In the genomic region with DNA sequence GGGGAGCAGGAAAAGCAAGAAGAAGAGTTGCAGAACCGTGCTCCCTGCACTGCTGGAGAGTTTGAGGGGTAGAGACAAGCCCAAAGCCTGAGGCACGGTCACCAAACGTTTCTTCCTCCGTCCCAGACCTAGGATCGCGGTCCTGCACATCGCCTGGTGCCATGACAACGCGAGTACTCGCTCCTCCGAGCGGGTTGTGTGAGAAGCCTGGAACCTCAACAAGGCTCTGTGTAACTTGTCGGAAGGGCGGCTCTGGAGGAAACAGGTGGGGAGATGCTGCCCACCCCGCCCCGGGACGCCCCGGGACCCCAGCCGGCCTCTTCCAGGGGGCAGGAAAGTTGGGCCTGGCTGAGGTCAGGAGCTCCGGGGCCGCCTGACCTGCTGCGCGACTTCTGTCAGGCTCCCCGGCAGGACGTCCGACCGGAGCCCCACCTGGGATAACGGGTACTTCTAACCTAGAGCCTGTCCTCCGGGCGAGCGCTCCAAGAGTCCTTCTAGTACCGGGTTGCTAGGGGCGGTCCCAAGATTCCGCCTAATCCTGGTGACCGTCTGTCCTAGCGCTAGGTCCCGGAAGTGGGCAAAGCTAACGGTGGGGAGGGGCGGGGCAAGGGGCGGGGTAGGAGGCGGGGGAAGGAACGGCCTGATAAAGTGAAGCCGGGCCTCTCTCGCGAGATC, we compare ENCODE assay signal across 8 mouse cellular contexts. TPM values are rescaled to one million over a fixed set of nuclear protein-coding genes. Genes with fewer than 3 reads are reported as not detected.
DNase-seq lines count a peak whose midpoint lies in the region; ATAC-seq and TF ChIP-seq lines count a peak whose summit lies in the region.

Gene Styxl1, minus strand, starts transcription at position 590 of the 675 bp plus-strand sequence.

- H3K36me3 ChIP-seq in kidney, embryonic 14.5 days (ENCODE audit: control insufficient read depth, insufficient read depth, low read length), result peaks cover 15% of the 10 kb centered on the region
- H3K36me3 ChIP-seq in ES-E14 (ENCODE audit: control insufficient read depth, insufficient read depth, low read length, poor library complexity, severe bottlenecking), result peaks cover 18% of the 10 kb centered on the region
- peaks cover 31% of the 10 kb centered on the region for H3K36me3 ChIP-seq in embryonic facial prominence, embryonic 10.5 days (replicated peaks)
- H3K36me3 ChIP-seq in intestine, postnatal 0 days (ENCODE audit: control insufficient read depth, insufficient read depth), result 0 out of 2 replicates have a peak, but pooled peaks cover under 1% of the 10 kb centered on the region
- peaks cover 3% of the 10 kb centered on the region; the same call in 1 of the 2 replicates for H3K36me3 ChIP-seq in midbrain, postnatal 0 days (ENCODE audit: insufficient read depth, low read length)

- peak within 1 kb of the TSS; percentile 93 for H3K4me3 ChIP-seq in kidney, embryonic 14.5 days (ENCODE audit: low read length)
- peak within 1 kb of the TSS; percentile 70 to 98 for H3K4me3 ChIP-seq in ES-E14 (ENCODE audit: insufficient read depth in 1 of 2, low read depth in 1 of 2, low read length in 2 of 2, poor library complexity in 1 of 2, severe bottlenecking in 1 of 2)
- peak within 1 kb of the TSS; percentile 93 for H3K4me3 ChIP-seq in embryonic facial prominence, embryonic 10.5 days
- peak within 1 kb of the TSS; percentile 80 for H3K4me3 ChIP-seq in intestine, postnatal 0 days (ENCODE audit: low read depth, low read length)
- H3K4me3 ChIP-seq in midbrain, postnatal 0 days (ENCODE audit: low read depth, low read length), result peak within 1 kb of the TSS; percentile 74

- in situ Hi-C loops in ES-E14 (cut with MboI; ENCODE audit: low sequenced_read_pairs in 2 of 2, unreplicated experiment in 2 of 2), result no loop called here

- peaks cover 18% of the 10 kb centered on the region for H3K4me1 ChIP-seq in kidney, embryonic 14.5 days (ENCODE audit: control insufficient read depth, insufficient read depth, low read length)
- H3K4me1 ChIP-seq in ES-E14 (ENCODE audit: control insufficient read depth in 2 of 2, insufficient read depth in 2 of 2, low read length in 2 of 2, poor library complexity in 1 of 2), result peaks cover 2 to 5% of the 10 kb centered on the region in 2 experiments; a peak in 1 of 4 replicates
- peaks cover 34% of the 10 kb centered on the region for H3K4me1 ChIP-seq in embryonic facial prominence, embryonic 10.5 days
- H3K4me1 ChIP-seq in intestine, postnatal 0 days (replicated peaks; ENCODE audit: control insufficient read depth, insufficient read depth, low read length), result peaks cover 8% of the 10 kb centered on the region
- H3K4me1 ChIP-seq in midbrain, postnatal 0 days (ENCODE audit: insufficient read depth, low read length), result peaks cover 11% of the 10 kb centered on the region; the same call in 1 of the 2 replicates

- H3K27ac ChIP-seq in kidney, embryonic 14.5 days (ENCODE audit: low read depth, low read length), result peak within 1 kb of the TSS; percentile 95
- H3K27ac ChIP-seq in ES-E14 (ENCODE audit: insufficient read depth, low read depth, low read length, poor library complexity, severe bottlenecking), result peak within 1 kb of the TSS; percentile 88
- peak within 1 kb of the TSS; percentile 96 for H3K27ac ChIP-seq in embryonic facial prominence, embryonic 10.5 days (replicated peaks)
- peak within 1 kb of the TSS; percentile 97 for H3K27ac ChIP-seq in intestine, postnatal 0 days (ENCODE audit: low read depth, low read length)
- peak within 1 kb of the TSS; percentile 91 for H3K27ac ChIP-seq in midbrain, postnatal 0 days (ENCODE audit: low read depth, low read length)

- H3K27me3 ChIP-seq in kidney, embryonic 14.5 days (ENCODE audit: control insufficient read depth, insufficient read depth, low read length), result no peaks in the 10 kb centered on the region
- 0 out of 2 replicates have a peak, but pooled peaks cover 5% of the 10 kb centered on the region for H3K27me3 ChIP-seq in embryonic facial prominence, embryonic 10.5 days (replicated peaks; ENCODE audit: low read depth, poor library complexity, severe bottlenecking)
- H3K27me3 ChIP-seq in intestine, postnatal 0 days (replicated peaks; ENCODE audit: control insufficient read depth, insufficient read depth, low read length), result no peaks in the 10 kb centered on the region
- H3K27me3 ChIP-seq in midbrain, postnatal 0 days (ENCODE audit: insufficient read depth, low read length), result no peaks in the 10 kb centered on the region

- TF ChIP-seq CTCF in intestine, postnatal 0 days (IDR thresholded peaks at IDR 0.05; ENCODE audit: low read depth), result no peak
- no peak for TF ChIP-seq CTCF in midbrain, postnatal 0 days (IDR thresholded peaks at IDR 0.05)

- ATAC-seq in kidney, embryonic 14.5 days (ENCODE audit: low FRiP score, low TSS enrichment), result peak; percentile 93
- ATAC-seq in intestine, postnatal 0 days, result 0 out of 2 replicates have a peak, but pooled peaks have one; percentile 7
- ATAC-seq in midbrain, postnatal 0 days (ENCODE audit: low FRiP score), result peak; percentile 29

- peak within 1 kb of the TSS; percentile 96 for H3K9ac ChIP-seq in kidney, embryonic 14.5 days (ENCODE audit: low read depth, low read length)
- H3K9ac ChIP-seq in ES-E14 (ENCODE audit: insufficient read depth, low read depth, low read length, poor library complexity, severe bottlenecking), result peak within 1 kb of the TSS; percentile 100
- H3K9ac ChIP-seq in intestine, postnatal 0 days (ENCODE audit: low read depth, low read length), result peak within 1 kb of the TSS; percentile 88
- H3K9ac ChIP-seq in midbrain, postnatal 0 days (replicated peaks; ENCODE audit: low read length, poor library complexity, severe bottlenecking), result peak within 1 kb of the TSS; percentile 95

- no peaks in the 10 kb centered on the region for H3K9me3 ChIP-seq in kidney, embryonic 14.5 days (ENCODE audit: control insufficient read depth, low read length)
- H3K9me3 ChIP-seq in ES-E14 (ENCODE audit: control insufficient read depth, insufficient read depth, low read depth, low read length), result no peaks in the 10 kb centered on the region
- no peaks in the 10 kb centered on the region for H3K9me3 ChIP-seq in embryonic facial prominence, embryonic 10.5 days
- no peaks in the 10 kb centered on the region for H3K9me3 ChIP-seq in intestine, postnatal 0 days (ENCODE audit: control insufficient read depth)
- H3K9me3 ChIP-seq in midbrain, postnatal 0 days (ENCODE audit: low read length), result no peaks in the 10 kb centered on the region

- DNase-seq in kidney, postnatal 10 days, result no peak
- DNase-seq in ES-E14 (ENCODE audit: low read depth, low spot score), result no peak
- DNase-seq in embryonic facial prominence, embryonic 10.5 days (ENCODE audit: low spot score), result no peak
- peak; percentile 42 for DNase-seq in midbrain, postnatal 0 days (ENCODE audit: low spot score)
- no peak for DNase-seq in gastrocnemius, postnatal 25 days
- DNase-seq in adipocyte (ENCODE audit: low spot score), result no peak

- H3K4me2 ChIP-seq in kidney, embryonic 14.5 days (replicated peaks; ENCODE audit: low read depth, low read length), result peak within 1 kb of the TSS; percentile 82
- H3K4me2 ChIP-seq in intestine, postnatal 0 days (replicated peaks; ENCODE audit: low read depth), result peak within 1 kb of the TSS; percentile 74
- H3K4me2 ChIP-seq in midbrain, postnatal 0 days (ENCODE audit: low read depth, low read length, poor library complexity, severe bottlenecking), result peak within 1 kb of the TSS; percentile 89

- WGBS in kidney, embryonic 14.5 days, result under 1% methylated on average over 44 of the region's 45 CpGs
- under 1% methylated on average over 45 of the region's 45 CpGs for WGBS in embryonic facial prominence, embryonic 10.5 days
- WGBS in intestine, postnatal 0 days, result 0% methylated on average over 45 of the region's 45 CpGs
- under 1% methylated on average over 44 of the region's 45 CpGs for WGBS in midbrain, postnatal 0 days

TF ChIP-seq in ES-E14, 5 proteins besides CTCF, POLR2A, EP300 and RAD21:
- no peak for TF ChIP-seq HCFC1 (IDR thresholded peaks at IDR 0.05; ENCODE audit: borderline replicate concordance, insufficient read depth, low read length)
- no peak for TF ChIP-seq MAFK (IDR thresholded peaks at IDR 0.05; ENCODE audit: insufficient read depth, low read depth, low read length)
- TF ChIP-seq ZC3H11A (IDR thresholded peaks at IDR 0.05; ENCODE audit: borderline replicate concordance, low read depth, low read length), result no peak
- no peak for TF ChIP-seq CHD2 (IDR thresholded peaks at IDR 0.05; ENCODE audit: low read depth, low read length)
- no peak for TF ChIP-seq ZNF384 (IDR thresholded peaks at IDR 0.05; ENCODE audit: low read depth, low read length)

RNA-seq across cellular contexts. Expression of gene Styxl1, which starts in this region (rescaled TPM):
- polyA plus RNA-seq in kidney, embryonic 14.5 days (2014; fragmentation: Nextera tagmentation; extraction: Ambion mirVana), result 0.19 and 0.72 TPM in 2 replicates
- total RNA-seq in ES-E14 (2012; rRNA removed), result not detected in 2 replicates
- polyA plus RNA-seq in embryonic facial prominence, embryonic 10.5 days (2016; fragmentation: Nextera tagmentation; extraction: Ambion mirVana), result 0.30 and 0.31 TPM in 2 replicates
- polyA plus RNA-seq in intestine, postnatal 0 days (2015; fragmentation: Nextera tagmentation; extraction: Ambion mirVana), result 0.21 and 0.27 TPM in 2 replicates
- not detected in 2 replicates for total RNA-seq in midbrain, postnatal 0 days (2014; rRNA removed)
- polyA plus RNA-seq in midbrain, postnatal 0 days (2015; fragmentation: Nextera tagmentation; extraction: Ambion mirVana), result 0.33 and 0.44 TPM in 2 replicates
- total RNA-seq in gastrocnemius, postnatal 25 days (2021), result not detected

Comparison
In these comparisons a context has a peak if more than half of its experiments do, and no peak if none do; other contexts are left out.
1. Peak in ATAC-seq, H3K4me3 ChIP-seq, H3K27ac ChIP-seq, H3K9ac ChIP-seq and H3K4me2 ChIP-seq in kidney, embryonic 14.5 days; RNA of the gene not detected or under 1 TPM.
2. Peak in ATAC-seq, H3K4me3 ChIP-seq, H3K27ac ChIP-seq, H3K9ac ChIP-seq and H3K4me2 ChIP-seq in intestine, postnatal 0 days; RNA of the gene not detected or under 1 TPM.
3. Peak in DNase-seq, ATAC-seq, H3K4me3 ChIP-seq, H3K27ac ChIP-seq, H3K9ac ChIP-seq and H3K4me2 ChIP-seq in midbrain, postnatal 0 days; RNA of the gene not detected or under 1 TPM.
4. ATAC-seq: peak in every context shown above with its lines; median percentile 93 in kidney, embryonic 14.5 days; 29 in midbrain, postnatal 0 days; 7 in intestine, postnatal 0 days.